Mouse (Mus musculus): ENCODE measurements at regions not wholly inside any gene's neighbourhood (a gene's known extent, or its start where the extent isn't known, plus 50 kb on each side); places are given as distances from the start of the nearest gene placed in this dataset.

- no peak for TF ChIP-seq CTCF (conservative IDR thresholded peaks at IDR 0.05; ENCODE audit: insufficient read depth, insufficient read length, low read depth, low read length)
- no peak for TF ChIP-seq POLR2A (IDR thresholded peaks at IDR 0.05; ENCODE audit: low read depth, low read length)
These were observed 177.8 kb upstream of the Tet2 start for GRCm38 (mm10) chr3:133722550-133723290.

Measured in kidney, adult 2 months (tissue).